Mouse (Mus musculus) right cerebral cortex, adult 18-20 months (tissue): ENCODE results near the gene Dusp27.
"Not testable (repeated sequence)": the region's sequence is repeated elsewhere in the genome, so short reads cannot be mapped to it uniquely, and the experiment has no call there.

Experiments used
- DNase-seq: peaks from one replicate; pipeline ENCODE4 v3.0.0; 2022; ENCODE audit warnings: mixed read lengths

The Dusp27 gene

GRCm38 (mm10) chr1:166141868-166142267 is 14.1 kb upstream of the Dusp27 start:
- DNase-seq: not testable (repeated sequence)

GRCm38 (mm10) chr1:166139620-166140184 is 12.0 kb upstream of the Dusp27 start:
- no peak for DNase-seq

DNA sequence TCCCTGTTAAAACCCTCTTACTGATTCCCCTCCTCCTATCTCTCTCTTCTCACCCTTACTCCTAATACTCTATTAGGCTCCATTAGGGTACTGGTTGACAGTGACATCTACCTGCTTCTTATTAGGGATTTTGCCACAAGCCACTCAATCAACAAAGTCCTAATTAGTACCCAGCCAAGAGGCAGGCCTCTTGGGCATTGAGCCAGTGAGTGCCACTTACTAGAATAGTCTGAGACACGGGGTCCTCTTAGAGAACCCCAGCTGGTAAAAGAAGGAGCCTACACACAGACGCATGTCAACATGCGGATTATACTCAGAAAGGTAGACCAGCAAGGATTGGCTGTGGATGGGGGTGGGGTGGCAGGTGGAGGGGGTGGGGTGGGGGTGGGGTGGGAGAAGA is 11.4 kb upstream of the Dusp27 start:
- no peak for DNase-seq

GRCm38 (mm10) chr1:166138136-166138535 is 10.4 kb upstream of the Dusp27 start:
- DNase-seq: no peak

DNA sequence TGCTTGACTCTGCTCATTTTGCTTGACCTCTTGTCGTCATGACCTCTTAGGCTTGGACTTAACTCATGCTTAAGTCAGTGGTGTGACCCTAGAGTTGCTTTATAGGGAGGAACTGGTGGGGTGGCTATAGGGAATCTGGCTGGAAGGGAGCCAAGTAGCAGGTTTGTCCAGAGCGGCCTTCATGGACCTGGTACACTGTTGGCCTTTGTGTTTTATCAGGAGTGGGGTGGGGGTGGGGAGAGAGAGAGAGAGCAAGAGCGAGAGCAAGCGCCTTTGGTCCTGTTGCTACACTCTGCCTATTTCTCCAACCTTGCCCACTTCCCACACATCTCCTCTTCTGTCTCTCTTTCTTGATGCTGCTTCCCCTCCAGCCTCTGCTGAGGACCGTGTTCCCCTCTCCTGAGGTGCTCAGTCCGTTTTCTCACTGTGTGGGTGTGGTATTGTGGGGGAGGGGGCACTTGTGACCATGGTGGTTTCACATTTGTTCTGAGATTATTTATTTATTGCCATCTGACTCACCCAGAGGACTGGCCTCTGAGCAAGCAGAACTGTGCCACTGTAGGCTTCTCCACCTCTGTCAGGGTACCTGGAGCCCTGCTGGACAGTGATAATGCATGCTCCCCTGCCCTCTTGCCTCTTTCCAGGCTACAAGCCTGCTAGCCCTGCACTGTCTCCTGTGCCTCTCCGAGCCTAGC is 9.7 kb upstream of the Dusp27 start:
- DNase-seq: no peak

DNA sequence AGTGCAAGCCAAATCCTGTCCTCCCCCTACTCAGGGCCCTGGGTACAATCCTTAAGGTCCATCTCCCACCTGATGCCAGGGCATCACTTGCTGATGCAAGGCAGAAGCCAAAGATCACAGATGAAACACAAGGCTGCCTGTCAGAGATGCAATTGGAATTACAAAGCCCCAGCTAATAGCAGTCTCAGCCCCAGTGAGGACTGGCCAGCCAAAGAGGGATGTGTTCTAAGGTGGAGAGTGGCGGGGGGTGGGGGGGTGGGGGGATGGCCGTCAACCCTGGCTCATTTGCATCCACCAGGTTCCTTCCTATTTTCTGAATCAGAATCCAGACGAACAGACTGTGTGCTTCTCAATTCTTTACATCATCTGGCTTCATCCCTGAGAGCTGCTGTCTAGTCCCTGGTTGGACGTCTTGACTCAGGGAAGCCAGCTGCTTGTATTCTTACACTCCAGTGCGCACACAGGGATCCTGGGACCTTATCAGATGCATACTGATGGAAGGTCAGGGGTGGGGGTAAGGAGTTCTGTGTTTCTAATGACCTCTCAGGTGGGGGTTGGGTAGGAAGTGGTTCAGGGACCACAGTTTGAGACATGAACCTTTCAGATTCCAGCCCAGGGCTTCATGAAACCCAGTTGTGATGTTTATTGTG is 7.5 kb upstream of the Dusp27 start:
- DNase-seq: no peak

DNA sequence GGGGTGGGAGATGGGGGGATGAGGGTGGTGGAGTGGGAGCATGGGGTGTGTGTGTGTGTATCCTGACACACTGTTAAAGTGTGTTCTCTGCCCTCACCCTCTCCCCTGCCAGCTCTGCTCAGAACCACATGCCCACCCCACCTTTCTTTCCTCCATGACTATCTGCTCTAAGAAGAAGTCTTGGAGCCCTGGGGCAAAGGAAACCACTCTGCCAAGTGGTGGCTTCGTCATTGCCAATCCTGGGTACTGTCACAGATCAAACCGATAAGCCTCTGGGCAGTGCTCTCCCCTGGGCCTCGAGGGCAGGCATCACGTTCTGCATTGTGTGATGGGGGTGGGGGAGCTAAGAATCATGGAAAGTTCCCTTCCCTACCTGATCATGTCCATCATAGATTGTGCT is 4.6 kb upstream of the Dusp27 start:
- no peak for DNase-seq

DNA sequence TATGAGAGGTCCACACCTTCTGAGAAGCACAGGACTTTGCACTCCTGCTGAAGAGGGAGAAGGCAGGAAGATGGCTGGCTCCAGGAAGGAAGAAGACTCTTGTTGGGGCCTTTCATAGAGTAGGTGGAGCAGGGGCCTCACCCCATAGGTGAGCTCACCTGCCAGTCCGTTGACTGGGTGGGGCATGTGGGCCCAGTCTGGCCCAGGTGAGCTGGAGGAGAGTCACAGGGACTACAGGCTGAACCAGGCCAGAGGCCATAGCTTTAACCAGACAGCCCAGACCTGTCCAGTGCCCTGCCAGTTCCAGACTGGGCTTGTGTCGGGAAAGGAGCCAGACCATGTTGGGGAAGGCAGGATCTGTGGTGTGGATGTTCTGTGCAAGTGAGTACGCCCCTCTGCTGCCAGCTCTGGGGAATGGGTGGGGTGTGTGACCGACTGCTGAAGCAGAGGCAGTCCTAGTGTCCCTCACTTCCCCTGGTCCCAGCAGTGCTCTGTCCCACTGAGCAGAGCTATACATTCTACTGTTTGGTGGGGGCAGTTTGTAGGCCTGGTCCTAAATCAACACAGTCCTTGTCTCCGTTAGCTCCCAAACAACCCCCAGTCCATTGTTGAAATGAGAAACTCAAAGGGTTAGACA is 2.6 kb upstream of the Dusp27 start, which contains the start of gene Gpa33:
Gpa33 (plus strand) TSS at position 15 of the 637 bp plus-strand sequence.
- no peak for DNase-seq

GRCm38 (mm10) chr1:166128551-166128950 is 829 bp upstream of the Dusp27 start:
- no peak for DNase-seq

GRCm38 (mm10) chr1:166126795-166127194 is 927 bp downstream of the Dusp27 start:
- DNase-seq: no peak

DNA sequence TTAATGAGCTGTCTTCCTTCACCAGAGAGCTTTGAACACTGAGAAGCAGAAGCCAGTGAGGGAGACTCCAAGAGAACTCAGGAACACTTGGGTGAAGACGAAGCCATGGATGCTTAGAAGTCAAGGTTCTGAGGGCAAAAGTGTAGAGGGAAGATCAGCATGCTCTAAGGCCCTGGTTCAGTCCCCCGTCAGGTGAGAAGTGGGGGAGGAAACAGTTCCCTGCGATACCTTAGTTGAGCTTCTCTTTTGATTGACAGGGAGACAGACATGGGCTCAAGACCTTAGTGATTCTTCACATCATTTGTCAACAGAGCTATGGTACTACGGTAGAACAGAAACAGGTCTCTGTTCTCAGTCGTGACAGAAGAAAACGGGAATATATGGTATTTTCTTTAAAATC is 1.4 kb downstream of the Dusp27 start:
- no peak for DNase-seq

DNA sequence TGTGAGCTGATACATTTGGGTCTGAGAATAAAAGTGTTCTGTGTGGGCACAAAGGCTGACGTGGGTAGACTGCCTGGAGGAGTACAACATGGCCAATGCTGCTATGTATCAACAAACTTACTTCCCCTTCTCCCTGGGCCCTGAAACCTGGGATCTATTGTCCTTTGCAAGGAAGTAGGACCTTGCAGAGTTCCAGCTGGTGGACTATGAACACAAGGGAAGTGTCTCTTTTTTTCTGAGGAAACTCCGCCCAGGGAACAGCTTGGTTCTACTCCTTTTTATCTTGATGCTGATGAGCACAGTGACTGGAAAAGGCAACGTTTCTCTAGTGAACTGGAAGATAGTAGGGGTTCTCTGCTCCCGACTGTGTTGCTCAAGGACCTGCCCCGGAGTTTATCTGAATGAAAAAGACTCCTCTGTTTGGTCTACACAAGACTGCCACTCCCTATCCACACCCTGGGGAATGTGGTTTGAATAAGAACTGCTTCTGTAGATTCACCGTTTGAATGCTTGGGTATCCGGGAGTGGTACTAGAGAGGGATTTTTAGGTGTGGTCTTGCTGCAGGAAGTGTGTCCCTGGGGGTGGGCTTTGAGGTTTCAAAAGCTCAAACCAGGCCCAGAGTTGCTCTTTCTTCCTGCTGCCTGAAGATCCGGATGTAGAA is 2.7 kb downstream of the Dusp27 start:
- no peak for DNase-seq

DNA sequence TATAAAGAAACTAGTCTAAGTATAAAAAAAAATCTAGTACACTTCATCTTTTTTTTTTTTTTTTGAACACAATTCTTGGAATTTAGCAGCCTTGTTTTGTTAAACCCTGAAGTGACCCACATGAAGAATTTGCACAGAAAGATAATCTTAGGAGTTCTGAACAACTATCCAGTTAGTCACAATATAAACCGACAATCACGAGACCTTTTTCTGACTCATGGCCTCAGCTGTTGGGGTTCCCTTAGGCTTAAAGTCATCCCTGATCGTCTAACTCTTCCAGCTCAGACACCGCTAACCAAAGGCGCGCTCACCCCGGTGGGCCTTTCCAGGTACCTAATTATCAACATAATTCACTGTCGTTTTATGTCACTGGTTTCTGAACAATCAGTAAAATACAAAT is 4.0 kb downstream of the Dusp27 start:
- DNase-seq: no peak

GRCm38 (mm10) chr1:166123045-166123444 is 4.7 kb downstream of the Dusp27 start:
- DNase-seq: no peak

DNA sequence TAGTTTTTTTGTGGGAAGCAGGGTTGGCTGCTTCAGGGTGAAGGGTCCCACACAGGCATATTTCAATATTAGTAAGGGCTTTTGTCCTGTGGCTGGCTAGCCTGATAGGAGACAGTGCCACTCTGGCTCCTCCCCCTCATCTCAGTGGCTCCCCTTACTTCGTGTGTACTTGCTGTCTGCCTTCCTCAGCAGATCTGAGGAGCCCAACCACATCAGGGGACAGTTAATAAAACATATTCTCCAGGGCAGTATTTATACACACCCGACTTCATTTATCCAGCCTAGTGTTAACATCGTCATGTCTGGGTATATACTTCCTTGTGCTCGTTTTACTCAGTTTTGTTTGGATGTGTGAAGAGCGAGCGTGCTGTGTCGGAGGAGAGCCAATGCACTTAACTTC is 5.6 kb downstream of the Dusp27 start:
- DNase-seq: no peak

DNA sequence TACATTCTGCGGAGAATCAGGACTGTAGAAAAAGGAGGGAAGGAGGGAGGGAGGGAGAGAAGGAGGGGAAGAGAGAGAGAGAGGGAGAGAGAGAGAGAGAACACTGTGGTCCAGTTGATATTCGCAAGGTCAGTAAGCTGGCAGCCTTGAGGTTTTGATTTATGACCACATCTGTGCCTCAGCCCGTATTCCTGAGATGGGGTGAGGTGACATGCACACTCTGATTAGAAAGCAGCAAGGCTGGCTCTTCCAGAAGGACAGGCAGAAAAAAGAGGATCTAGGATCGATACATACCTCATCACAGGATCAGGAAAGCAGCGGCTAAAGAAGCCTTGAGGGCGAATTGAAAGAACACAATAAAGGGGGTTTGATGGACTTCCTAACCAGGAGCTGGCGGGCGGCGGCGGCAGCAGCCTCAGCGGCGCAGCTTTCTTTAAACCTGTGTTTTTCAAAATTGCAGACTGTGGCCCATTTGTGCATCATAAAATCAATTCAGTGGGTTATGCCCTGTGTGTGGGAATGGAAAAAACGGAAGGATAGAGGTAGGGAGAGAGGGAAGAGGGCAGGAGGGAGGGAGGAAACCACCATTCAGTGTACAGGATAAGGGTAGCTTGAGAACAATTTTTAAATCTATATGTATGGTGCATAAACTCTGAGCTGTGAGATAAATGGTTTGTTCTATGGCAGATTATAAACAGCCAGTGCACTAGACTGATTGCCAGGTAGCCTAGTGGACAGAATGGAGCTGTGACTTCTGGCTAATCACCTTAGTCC is 9.7 kb downstream of the Dusp27 start:
- no peak for DNase-seq

DNA sequence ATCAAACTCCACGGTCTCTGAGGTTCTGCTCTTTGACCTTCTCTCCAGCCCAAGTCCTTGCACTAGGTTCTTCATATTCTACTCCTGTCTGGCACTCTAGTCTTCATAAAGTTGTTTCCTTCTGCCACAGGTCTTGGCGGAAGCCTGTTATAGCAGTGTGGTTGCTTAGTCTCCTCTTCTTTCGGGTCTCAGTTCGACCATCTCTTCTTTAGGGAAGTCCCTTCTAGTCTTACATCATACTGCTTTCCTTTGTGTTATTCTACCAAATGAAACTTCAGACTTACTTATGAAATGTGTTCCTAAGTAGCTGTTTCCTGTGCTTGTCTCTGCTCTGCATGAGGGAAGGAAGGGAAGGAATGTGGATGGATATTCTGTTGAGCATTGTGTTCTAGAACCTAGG is 12.0 kb downstream of the Dusp27 start:
- DNase-seq: no peak

- no peak for DNase-seq
Measured at GRCm38 (mm10) chr1:166114986-166115385, 12.7 kb downstream of the Dusp27 start.

- no peak for DNase-seq
Measured at GRCm38 (mm10) chr1:166105464-166105863, 22.3 kb downstream of the Dusp27 start.

- no peak for DNase-seq
Measured at GRCm38 (mm10) chr1:166104858-166105257, 22.9 kb downstream of the Dusp27 start.

GRCm38 (mm10) chr1:166102920-166103608 is 24.7 kb downstream of the Dusp27 start:
- DNase-seq: no peak

- DNase-seq: no peak
Measured at GRCm38 (mm10) chr1:166098120-166098519, 29.6 kb downstream of the Dusp27 start.
